9 mouse cellular contexts compared by ENCODE assay signal in the genomic region with DNA sequence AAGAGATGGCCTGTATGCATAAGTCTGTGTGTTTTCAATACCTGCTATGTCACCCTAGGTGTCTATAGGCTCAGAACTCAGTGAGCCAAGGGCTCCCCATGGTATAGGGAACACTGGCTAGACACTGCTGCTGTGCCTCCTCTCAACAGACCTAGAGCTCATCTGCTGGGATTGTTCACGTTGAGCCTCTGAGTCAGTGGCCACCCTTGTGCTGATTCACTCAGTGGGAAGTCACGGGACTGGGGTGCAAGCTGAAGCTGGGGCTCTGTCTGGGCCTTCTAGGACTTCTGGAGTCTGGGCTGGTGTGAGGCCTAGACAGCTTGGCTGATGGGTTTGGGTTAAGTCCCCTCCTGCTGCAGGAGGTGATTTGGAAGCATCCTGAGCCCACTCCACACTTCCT. TPM values are rescaled to one million over a fixed set of nuclear protein-coding genes. Genes with fewer than 3 reads are reported as not detected.
DNase-seq lines count a peak whose midpoint lies in the region; ATAC-seq and TF ChIP-seq lines count a peak whose summit lies in the region.
"Had no signal": no experiment of that assay in that cellular context is flagged by ENCODE, and none has a peak within 500 bp of the region (broad histone marks: within the 10 kb centered on the region; RNA-seq: fewer than 3 reads in every experiment).

No protein-coding gene starts in this region.

- peak; percentile 45 for ATAC-seq in frontal cortex, adult (ENCODE audit: low TSS enrichment)
- no peak for ATAC-seq in neural tube, embryonic 11.5 days (ENCODE audit: insufficient read depth, low FRiP score, low TSS enrichment)
- ATAC-seq in intestine, postnatal 0 days: no peak
- ATAC-seq in stomach, embryonic 16.5 days (ENCODE audit: insufficient read depth, low FRiP score): no peak

- H3K27ac ChIP-seq in neural tube, embryonic 11.5 days (ENCODE audit: low read depth, low read length): no peak overlapping the region
- no peak overlapping the region for H3K27ac ChIP-seq in intestine, postnatal 0 days (ENCODE audit: low read depth, low read length)
- no peak overlapping the region for H3K27ac ChIP-seq in stomach, embryonic 16.5 days (ENCODE audit: low read length)
- H3K27ac ChIP-seq: liver, embryonic 14.5 days had no signal

- DNase-seq in frontal cortex, postnatal 25 days (ENCODE audit: low spot score in 2 of 2): no peak
- no peak for DNase-seq in neural tube, embryonic 11.5 days (ENCODE audit: low spot score)
- DNase-seq in neural tube, embryonic 10.5 days (ENCODE audit: extremely low spot score, low spot score): no peak
- no peak for DNase-seq in gastrocnemius, adult 8-10 months (ENCODE audit: low spot score in 2 of 2)
- no peak for DNase-seq in lung, postnatal 25 days (ENCODE audit: low spot score)

- no peaks in the 10 kb centered on the region for H3K4me1 ChIP-seq in neural tube, embryonic 11.5 days (ENCODE audit: control insufficient read depth, insufficient read depth, low read length)
- no peaks in the 10 kb centered on the region; the same call in 1 of the 2 replicates for H3K4me1 ChIP-seq in intestine, postnatal 0 days (replicated peaks; ENCODE audit: control insufficient read depth, insufficient read depth, low read length)
- peaks cover 9% of the 10 kb centered on the region for H3K4me1 ChIP-seq in stomach, embryonic 16.5 days (ENCODE audit: control insufficient read depth, insufficient read depth, low read length)

- H3K4me3 ChIP-seq in neural tube, embryonic 11.5 days (ENCODE audit: low read depth, low read length): no peak overlapping the region
- H3K4me3 ChIP-seq in intestine, postnatal 0 days (ENCODE audit: low read depth, low read length): peak overlapping the region; percentile 60; the same call in 1 of the 2 replicates
- peak overlapping the region; percentile 61 for H3K4me3 ChIP-seq in stomach, embryonic 16.5 days (replicated peaks; ENCODE audit: low read length)

- no peaks in the 10 kb centered on the region for H3K9me3 ChIP-seq in neural tube, embryonic 11.5 days (ENCODE audit: control insufficient read depth, low read length)
- H3K9me3 ChIP-seq in intestine, postnatal 0 days (ENCODE audit: control insufficient read depth): no peaks in the 10 kb centered on the region
- no peaks in the 10 kb centered on the region for H3K9me3 ChIP-seq in stomach, embryonic 16.5 days (replicated peaks; ENCODE audit: control insufficient read depth, low read length)

- no peak for TF ChIP-seq CTCF in intestine, postnatal 0 days (IDR thresholded peaks at IDR 0.05; ENCODE audit: low read depth)

- no peaks in the 10 kb centered on the region; the same call in 1 of the 2 replicates for H3K36me3 ChIP-seq in neural tube, embryonic 11.5 days (ENCODE audit: control insufficient read depth, insufficient read depth, low read length)
- peaks cover 6% of the 10 kb centered on the region; the same call in 1 of the 2 replicates for H3K36me3 ChIP-seq in intestine, postnatal 0 days (ENCODE audit: control insufficient read depth, insufficient read depth)
- no peaks in the 10 kb centered on the region for H3K36me3 ChIP-seq in stomach, embryonic 16.5 days (ENCODE audit: control insufficient read depth, insufficient read depth, low read length)

- 67% methylated on average over 2 of the region's 2 CpGs for WGBS in neural tube, embryonic 11.5 days
- 64% methylated on average over 2 of the region's 2 CpGs for WGBS in intestine, postnatal 0 days
- 67% methylated on average over 2 of the region's 2 CpGs for WGBS in stomach, embryonic 16.5 days

- H3K27me3 ChIP-seq in neural tube, embryonic 11.5 days (ENCODE audit: control insufficient read depth, insufficient read depth, low read length): no peaks in the 10 kb centered on the region
- no peaks in the 10 kb centered on the region for H3K27me3 ChIP-seq in intestine, postnatal 0 days (replicated peaks; ENCODE audit: control insufficient read depth, insufficient read depth, low read length)
- H3K27me3 ChIP-seq in stomach, embryonic 16.5 days (ENCODE audit: control insufficient read depth, insufficient read depth, low read length): no peaks in the 10 kb centered on the region; the same call in 1 of the 2 replicates

- H3K9ac ChIP-seq in neural tube, embryonic 11.5 days (ENCODE audit: low read length): no peak overlapping the region
- 0 out of 2 replicates have a peak overlapping the region, but pooled peaks have one; percentile 79 for H3K9ac ChIP-seq in intestine, postnatal 0 days (ENCODE audit: low read depth, low read length)
- H3K9ac ChIP-seq in stomach, embryonic 16.5 days (ENCODE audit: low read length): no peak overlapping the region; the same call in 1 of the 2 replicates
- H3K9ac ChIP-seq: liver, embryonic 14.5 days had no signal

- H3K4me2 ChIP-seq in neural tube, embryonic 11.5 days (ENCODE audit: low read depth): peak overlapping the region; percentile 63
- peak overlapping the region; percentile 63 for H3K4me2 ChIP-seq in intestine, postnatal 0 days (replicated peaks; ENCODE audit: low read depth)
- peak overlapping the region; percentile 62 for H3K4me2 ChIP-seq in stomach, embryonic 16.5 days (ENCODE audit: low read depth, low read length)

RNA-seq across cellular contexts. Expression of a gene that starts 2.3 kb away (rescaled TPM):
- polyA plus RNA-seq in neural tube, embryonic 11.5 days (2014; fragmentation: Nextera tagmentation; extraction: Ambion mirVana): 6.8 and 6.9 TPM in 2 replicates
- 46.8 and 50.9 TPM in 2 replicates for polyA plus RNA-seq in intestine, postnatal 0 days (2015; fragmentation: Nextera tagmentation; extraction: Ambion mirVana)
- 6.7 and 7.1 TPM in 2 replicates for polyA plus RNA-seq in stomach, embryonic 16.5 days (2015; fragmentation: Nextera tagmentation; extraction: Ambion mirVana)
- total RNA-seq in gastrocnemius, adult 8-10 months (2022): 100 to 1,000 TPM in 3 of 4 experiments, 10 to 100 TPM in 1; 95.0 to 131 (median 122) TPM

RNA-seq across cellular contexts. Expression of a gene that starts 15.3 kb away (rescaled TPM):
- polyA plus RNA-seq in neural tube, embryonic 11.5 days (2014; fragmentation: Nextera tagmentation; extraction: Ambion mirVana): 11.1 and 13.3 TPM in 2 replicates
- 8.5 and 9.4 TPM in 2 replicates for polyA plus RNA-seq in intestine, postnatal 0 days (2015; fragmentation: Nextera tagmentation; extraction: Ambion mirVana)
- polyA plus RNA-seq in stomach, embryonic 16.5 days (2015; fragmentation: Nextera tagmentation; extraction: Ambion mirVana): 22.4 and 24.4 TPM in 2 replicates
- total RNA-seq in gastrocnemius, adult 8-10 months (2022): 10 to 100 TPM in 2 of 4 experiments, 1 to 10 TPM in 2; 7.8 to 10.8 (median 10.2) TPM

RNA-seq across cellular contexts. Expression of a gene that starts 36.0 kb away (rescaled TPM):
- 4.2 and 6.3 TPM in 2 replicates for polyA plus RNA-seq in neural tube, embryonic 11.5 days (2014; fragmentation: Nextera tagmentation; extraction: Ambion mirVana)
- 2.2 and 2.7 TPM in 2 replicates for polyA plus RNA-seq in intestine, postnatal 0 days (2015; fragmentation: Nextera tagmentation; extraction: Ambion mirVana)
- polyA plus RNA-seq in stomach, embryonic 16.5 days (2015; fragmentation: Nextera tagmentation; extraction: Ambion mirVana): 8.2 and 9.0 TPM in 2 replicates
- total RNA-seq in gastrocnemius, adult 8-10 months (2022): not detected

RNA-seq across cellular contexts. Expression of a gene that starts 40.7 kb away (rescaled TPM):
- polyA plus RNA-seq in neural tube, embryonic 11.5 days (2014; fragmentation: Nextera tagmentation; extraction: Ambion mirVana): 140 and 141 TPM in 2 replicates
- polyA plus RNA-seq in intestine, postnatal 0 days (2015; fragmentation: Nextera tagmentation; extraction: Ambion mirVana): 380 and 382 TPM in 2 replicates
- 290 and 308 TPM in 2 replicates for polyA plus RNA-seq in stomach, embryonic 16.5 days (2015; fragmentation: Nextera tagmentation; extraction: Ambion mirVana)
- total RNA-seq in gastrocnemius, adult 8-10 months (2022): 10 to 100 TPM; 51.3 to 65.3 (median 61.4) TPM

RNA-seq across cellular contexts. Expression of a gene that starts 41.2 kb away (rescaled TPM):
- polyA plus RNA-seq in neural tube, embryonic 11.5 days (2014; fragmentation: Nextera tagmentation; extraction: Ambion mirVana): 8.6 and 9.4 TPM in 2 replicates
- 46.5 and 51.3 TPM in 2 replicates for polyA plus RNA-seq in intestine, postnatal 0 days (2015; fragmentation: Nextera tagmentation; extraction: Ambion mirVana)
- polyA plus RNA-seq in stomach, embryonic 16.5 days (2015; fragmentation: Nextera tagmentation; extraction: Ambion mirVana): 20.3 and 20.8 TPM in 2 replicates
- 10 to 100 TPM; 16.6 to 20.5 (median 19.7) TPM for total RNA-seq in gastrocnemius, adult 8-10 months (2022)
